Mouse (Mus musculus) limb, embryonic 14.5 days (tissue): ENCODE measurements around the gene Hoxc10. TPM values are rescaled to one million over a fixed set of nuclear protein-coding genes. Genes with fewer than 3 reads are reported as not detected.

Experiments used
- ATAC-seq: fragments of 200-750 bp; cut with Nextera tagmentation; 2 replicates; pipeline ENCODE4 v1.8.0; 2017; ENCODE audit warnings: low read depth, moderate number of reproducible peaks, moderate TSS enrichment; ENCODE audit not compliant: low FRiP score
- DNase-seq: peaks from one replicate; pipeline ENCODE4 v3.0.0-alpha.2; 2015; ENCODE audit warnings: low spot score
- H3K27ac ChIP-seq: fragments of 300-500 bp; sonication (generic); replicated peaks from 2 replicates; pipeline ENCODE4 v1.5.1; 2014; ENCODE audit warnings: low read depth, mild to moderate bottlenecking, low read length, moderate library complexity, mixed read lengths
- H3K27me3 ChIP-seq: fragments of 300-500 bp; sonication (generic); 2 replicates; pipeline ENCODE4 v1.6.1; 2014; ENCODE audit warnings: low read length, mixed read lengths; ENCODE audit not compliant: control insufficient read depth, insufficient read depth
- H3K36me3 ChIP-seq: fragments of 300-500 bp; sonication (generic); 2 replicates; pipeline ENCODE4 v1.6.1; 2014; ENCODE audit warnings: mild to moderate bottlenecking, low read length, moderate library complexity, mixed read lengths; ENCODE audit not compliant: control insufficient read depth, insufficient read depth
- H3K4me1 ChIP-seq: fragments of 300-500 bp; sonication (generic); 2 replicates; pipeline ENCODE4 v1.6.1; 2014; ENCODE audit warnings: antibody characterized with exemption, low read length, mixed read lengths; ENCODE audit not compliant: control insufficient read depth, insufficient read depth
- H3K4me2 ChIP-seq: fragments of 300-500 bp; sonication (generic); replicated peaks from 2 replicates; pipeline ENCODE4 v1.6.1; 2014; ENCODE audit warnings: low read depth, mild to moderate bottlenecking, low read length, moderate library complexity; ENCODE audit not compliant: severe bottlenecking
- H3K4me3 ChIP-seq: fragments of 300-500 bp; sonication (generic); replicated peaks from 2 replicates; pipeline ENCODE4 v1.5.1; 2014; ENCODE audit warnings: low read length
- H3K9ac ChIP-seq: fragments of 300-500 bp; sonication (generic); 2 replicates; pipeline ENCODE4 v1.6.1; 2014; ENCODE audit warnings: mild to moderate bottlenecking, low read depth, low read length, moderate library complexity; ENCODE audit not compliant: severe bottlenecking
- H3K9me3 ChIP-seq: fragments of 300-500 bp; sonication (generic); 2 replicates; pipeline ENCODE4 v1.6.1; 2016; ENCODE audit warnings: low read length; ENCODE audit not compliant: control insufficient read depth
- POLR2A ChIP-seq: fragments of 200-500 bp; IDR thresholded peaks from 2 replicates; pipeline ENCODE4 v1.8.0; 2012; ENCODE audit warnings: inconsistent platforms, mild to moderate bottlenecking, moderate library complexity, borderline replicate concordance; ENCODE audit not compliant: insufficient read depth, insufficient read length; ENCODE audit errors: extremely low read depth
- WGBS: fragments of 180-500 bp; shearing (Covaris S2); extraction: QIAGEN DNeasy Blood & Tissue Kit; methylation state at CpG from one replicate; pipeline ENCODE4 v1.1.7; 2014; 5-methylcytosine and 5-hydroxymethylcytosine counted together
- polyA plus RNA-seq, 2 experiments: library from polyadenylated mRNA; depleted of rRNA in 1 of 2; stranded (reverse) in 1 of 2; unstranded in 1 of 2; fragments of >200 nt; fragmentation: Nextera tagmentation in 1 of 2; extraction: Ambion mirVana in 1 of 2; gene quantifications; 2 replicates each; pipeline versions ENCODE4 v1.2.1 to v1.2.3; 2012 to 2014

Gene Hoxc10
- polyA plus RNA-seq, 2 experiments = 5.8 to 14.3 TPM

DNA sequence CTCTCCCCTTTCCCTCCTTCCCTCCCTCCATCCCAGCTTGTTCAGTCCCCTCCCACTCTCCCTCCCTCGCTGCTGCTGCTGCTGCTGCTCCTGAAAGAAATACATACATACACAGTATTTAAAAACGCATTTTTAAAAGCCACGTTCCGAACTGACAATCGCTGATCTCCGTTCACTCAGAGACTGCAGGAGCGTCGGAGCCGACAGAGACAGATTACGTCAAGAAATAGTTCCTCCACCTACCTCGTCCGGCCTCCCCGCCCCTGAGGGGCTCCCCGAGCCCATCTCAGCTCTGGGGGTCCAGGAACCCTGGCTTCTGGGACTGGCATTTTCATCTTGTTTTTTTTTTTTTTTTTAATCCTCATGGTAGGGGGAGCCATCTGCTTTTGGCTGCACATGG lies 14.3 kb downstream of the Hoxc10 start:
- Histone ChIP-seq H3K4me3 (peak overlapping the region; percentile 42), H3K27ac (no peak overlapping the region)

DNA sequence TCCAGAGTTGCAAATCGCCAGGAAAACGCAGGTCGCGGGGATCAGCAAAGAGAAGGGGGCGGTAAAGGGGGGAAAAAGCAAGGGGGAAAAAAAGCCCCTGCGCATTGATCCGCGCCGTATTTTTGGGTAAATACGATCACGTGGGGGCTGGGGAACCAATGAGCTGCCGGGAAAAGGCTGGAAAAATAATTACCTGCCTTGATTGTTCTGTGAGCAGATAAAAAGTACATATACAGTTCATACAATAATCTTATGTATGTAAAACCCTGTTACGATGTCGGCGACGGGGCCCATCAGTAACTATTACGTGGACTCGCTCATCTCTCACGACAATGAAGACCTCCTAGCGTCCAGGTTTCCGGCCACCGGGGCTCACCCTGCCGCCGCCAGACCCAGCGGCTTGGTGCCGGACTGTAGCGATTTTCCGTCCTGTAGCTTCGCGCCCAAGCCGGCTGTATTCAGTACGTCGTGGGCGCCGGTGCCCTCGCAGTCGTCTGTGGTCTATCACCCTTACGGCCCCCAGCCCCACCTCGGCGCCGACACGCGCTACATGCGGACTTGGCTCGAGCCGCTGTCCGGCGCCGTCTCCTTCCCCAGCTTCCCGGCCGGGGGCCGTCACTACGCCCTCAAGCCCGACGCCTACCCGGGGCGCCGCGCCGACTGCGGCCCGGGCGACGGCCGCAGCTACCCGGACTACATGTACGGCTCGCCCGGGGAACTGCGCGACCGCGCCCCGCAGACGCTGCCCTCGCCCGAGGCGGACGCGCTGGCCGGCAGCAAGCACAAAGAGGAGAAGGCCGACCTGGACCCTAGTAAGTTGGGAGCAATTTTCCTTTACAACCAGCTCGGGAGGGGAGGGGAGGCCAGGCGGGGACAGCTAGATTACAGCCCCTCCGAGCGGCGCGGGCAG lies 15.0 kb downstream of the Hoxc10 start:
- TF ChIP-seq POLR2A = no peak
- Histone ChIP-seq H3K9me3 (no peaks in the 10 kb centered on the region), H3K4me3 (peak overlapping the region; percentile 42), H3K9ac (peak overlapping the region; percentile 53), H3K4me2 (peak overlapping the region; percentile 62), H3K27ac (peak overlapping the region; percentile 50; the same call in 1 of the 2 replicates), H3K36me3 (no peaks in the 10 kb centered on the region), H3K4me1 (peaks cover 8% of the 10 kb centered on the region), H3K27me3 (peaks cover 97% of the 10 kb centered on the region)
- ATAC-seq (0 out of 2 replicates have a peak, but pooled peaks have one; percentile 32), DNase-seq (peak; percentile 75)
- WGBS = under 1% methylated on average over 83 of the region's 88 CpGs

More for the DNA sequence above, 14.3 kb downstream of the Hoxc10 start:
- Histone ChIP-seq H3K9me3 (no peaks in the 10 kb centered on the region), H3K9ac (peak overlapping the region; percentile 53; the same call in 1 of the 2 replicates), H3K36me3 (no peaks in the 10 kb centered on the region), H3K4me1 (peaks cover 9% of the 10 kb centered on the region), H3K27me3 (peaks cover 95% of the 10 kb centered on the region), H3K4me2 (peak overlapping the region; percentile 62)
- TF ChIP-seq POLR2A = no peak
- no peak for DNase-seq
- 1% methylated on average over 14 of the region's 14 CpGs for WGBS
- no peak for ATAC-seq

- no peak for DNase-seq
- WGBS = 8% methylated on average over 12 of the region's 12 CpGs
- no peak overlapping the region for H3K4me2 ChIP-seq
- H3K4me3 ChIP-seq = no peak overlapping the region; the same call in 1 of the 2 replicates
- no peaks in the 10 kb centered on the region for H3K9me3 ChIP-seq
- TF ChIP-seq POLR2A = no peak
- no peak overlapping the region for H3K9ac ChIP-seq
- no peaks in the 10 kb centered on the region for H3K36me3 ChIP-seq
- H3K4me1 ChIP-seq = peaks cover 4% of the 10 kb centered on the region
- H3K27ac ChIP-seq = no peak overlapping the region
- no peak for ATAC-seq
- H3K27me3 ChIP-seq = peaks cover 97% of the 10 kb centered on the region
These were observed 17.1 kb downstream of the Hoxc10 start for GRCm38 (mm10) chr15:102983716-102984115.

DNA sequence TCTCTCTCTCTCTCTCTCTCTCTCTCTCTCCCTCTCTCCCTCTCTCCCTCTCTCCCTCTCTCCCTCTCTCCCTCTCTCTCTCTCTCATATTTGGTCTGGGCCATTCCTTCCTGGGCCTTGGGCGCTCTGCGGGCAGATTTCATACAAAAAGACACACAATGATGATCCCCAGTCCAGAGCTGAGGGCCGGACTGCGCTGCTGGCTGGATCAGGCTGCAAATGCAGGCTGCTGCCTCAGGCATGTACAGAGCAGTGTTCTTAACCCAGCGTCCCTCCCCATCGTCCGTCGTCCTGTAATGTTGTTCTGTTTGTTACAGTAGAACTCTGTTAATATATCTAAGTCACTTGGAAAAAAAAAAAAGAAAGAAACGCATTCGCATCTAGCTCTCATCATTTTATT lies 17.9 kb downstream of the Hoxc10 start:
- no peak overlapping the region for H3K9ac ChIP-seq
- H3K4me2 ChIP-seq = no peak overlapping the region
- no peak overlapping the region for H3K27ac ChIP-seq
- peaks cover 4% of the 10 kb centered on the region for H3K4me1 ChIP-seq
- ATAC-seq (no peak), DNase-seq (no peak)
- H3K36me3 ChIP-seq = no peaks in the 10 kb centered on the region
- peaks cover 98% of the 10 kb centered on the region for H3K27me3 ChIP-seq
- H3K9me3 ChIP-seq = no peaks in the 10 kb centered on the region
- WGBS = 14% methylated on average over 10 of the region's 10 CpGs
- no peak for TF ChIP-seq POLR2A
- no peak overlapping the region for H3K4me3 ChIP-seq

GRCm38 (mm10) chr15:102984925-102985324 lies 18.3 kb downstream of the Hoxc10 start:
- Histone ChIP-seq H3K27me3 (peaks cover 98% of the 10 kb centered on the region), H3K4me3 (no peak overlapping the region), H3K9me3 (no peaks in the 10 kb centered on the region), H3K27ac (no peak overlapping the region), H3K36me3 (no peaks in the 10 kb centered on the region), H3K4me1 (peaks cover 4% of the 10 kb centered on the region), H3K4me2 (no peak overlapping the region), H3K9ac (no peak overlapping the region)
- ATAC-seq (no peak), DNase-seq (no peak)
- WGBS = 16% methylated on average over 3 of the region's 3 CpGs
- TF ChIP-seq POLR2A = no peak
